ENCODE assay signal across 8 mouse cellular contexts in genomic region chr13:12519371-12519770, GRCm38 (mm10). TPM values are rescaled to one million over a fixed set of nuclear protein-coding genes. Genes with fewer than 3 reads are reported as not detected.
DNase-seq lines count a peak whose midpoint lies in the region; ATAC-seq and TF ChIP-seq lines count a peak whose summit lies in the region.

No protein-coding gene starts in this region.

- DNase-seq in heart, adult 2 months, result no peak
- no peak for DNase-seq in heart, adult 9 months (ENCODE audit: low spot score in 2 of 2)
- DNase-seq in T-cell, adult 2 months (ENCODE audit: low spot score), result peak; percentile 27
- DNase-seq in heart, postnatal 0 days (ENCODE audit: low spot score), result no peak
- DNase-seq in liver, postnatal 0 days, result no peak
- peak; percentile 37 for DNase-seq in testis, postnatal 14 days (ENCODE audit: low spot score)
- no peak for DNase-seq in gastrocnemius, postnatal 25 days
- DNase-seq in ovary, adult 18-20 months (ENCODE audit: low spot score), result no peak

- no peak for ATAC-seq in heart, postnatal 0 days (ENCODE audit: insufficient read depth, low read depth)
- ATAC-seq in liver, postnatal 0 days, result no peak

- H3K36me3 ChIP-seq in heart, adult 2 months (ENCODE audit: control insufficient read depth, insufficient read depth, low read length), result no peaks in the 10 kb centered on the region
- no peaks in the 10 kb centered on the region for H3K36me3 ChIP-seq in heart, postnatal 0 days (replicated peaks; ENCODE audit: control insufficient read depth, insufficient read depth, low read length)
- no peaks in the 10 kb centered on the region for H3K36me3 ChIP-seq in liver, postnatal 0 days (replicated peaks; ENCODE audit: insufficient read depth, low read length)

- no peaks in the 10 kb centered on the region for H3K4me1 ChIP-seq in heart, adult 2 months (ENCODE audit: control insufficient read depth, insufficient read depth, low read length)
- H3K4me1 ChIP-seq in heart, postnatal 0 days (ENCODE audit: control insufficient read depth, insufficient read depth), result peaks cover 5% of the 10 kb centered on the region; the same call in 1 of the 2 replicates
- H3K4me1 ChIP-seq in liver, postnatal 0 days (ENCODE audit: insufficient read depth), result no peaks in the 10 kb centered on the region

- H3K4me2 ChIP-seq in heart, postnatal 0 days (ENCODE audit: low read depth, low read length), result peak overlapping the region; percentile 88
- peak overlapping the region; percentile 92 for H3K4me2 ChIP-seq in liver, postnatal 0 days (ENCODE audit: low read depth, low read length)

- H3K27ac ChIP-seq in heart, adult 2 months, result no peak overlapping the region
- no peak overlapping the region for H3K27ac ChIP-seq in heart, postnatal 0 days (ENCODE audit: low read depth)
- no peak overlapping the region for H3K27ac ChIP-seq in liver, postnatal 0 days (ENCODE audit: low read depth)

- TF ChIP-seq CTCF in heart, adult 2 months (IDR thresholded peaks at IDR 0.05), result no peak
- TF ChIP-seq CTCF in heart, postnatal 0 days (IDR thresholded peaks at IDR 0.05; ENCODE audit: low read depth), result no peak
- no peak for TF ChIP-seq CTCF in liver, postnatal 0 days (IDR thresholded peaks at IDR 0.05; ENCODE audit: low read depth)

- TF ChIP-seq POLR2A in heart, adult 2 months (IDR thresholded peaks at IDR 0.05; ENCODE audit: insufficient read depth, low read depth, low read length), result no peak

- no peaks in the 10 kb centered on the region for H3K79me2 ChIP-seq in heart, adult 2 months (replicated peaks; ENCODE audit: control insufficient read depth, insufficient read depth, low read length)

- no peak for TF ChIP-seq EP300 in heart, adult 2 months (IDR thresholded peaks at IDR 0.05; ENCODE audit: insufficient read depth, low read depth, low read length)
- no peak for TF ChIP-seq EP300 in heart, postnatal 0 days (IDR thresholded peaks at IDR 0.05; ENCODE audit: low read depth)
- TF ChIP-seq EP300 in liver, postnatal 0 days (IDR thresholded peaks at IDR 0.05; ENCODE audit: low read depth), result no peak

- WGBS in heart, adult 2 months, result 7% methylated on average over 18 of the region's 18 CpGs
- WGBS in heart, postnatal 0 days, result 3% methylated on average over 18 of the region's 18 CpGs
- WGBS in liver, postnatal 0 days (ENCODE audit: insufficient replicate concordance), result 5% methylated on average over 18 of the region's 18 CpGs

- no peak overlapping the region for H3K9ac ChIP-seq in heart, adult 2 months (ENCODE audit: low read depth, low read length)
- H3K9ac ChIP-seq in heart, postnatal 0 days (replicated peaks; ENCODE audit: low read depth, low read length), result peak overlapping the region; percentile 54; the same call in 1 of the 2 replicates
- H3K9ac ChIP-seq in liver, postnatal 0 days (replicated peaks), result no peak overlapping the region

- H3K27me3 ChIP-seq in heart, adult 2 months (ENCODE audit: control insufficient read depth, insufficient read depth, low read length), result 0 out of 2 replicates have a peak, but pooled peaks cover 3% of the 10 kb centered on the region
- peaks cover 17% of the 10 kb centered on the region; the same call in 1 of the 2 replicates for H3K27me3 ChIP-seq in heart, postnatal 0 days (ENCODE audit: control insufficient read depth, insufficient read depth, low read length)
- peaks cover 7% of the 10 kb centered on the region; the same call in 1 of the 2 replicates for H3K27me3 ChIP-seq in liver, postnatal 0 days (ENCODE audit: insufficient read depth, low read length)

- intact Hi-C loops in heart, adult 2 months (cut with DNase I), result no loop called here

- no peaks in the 10 kb centered on the region for H3K9me3 ChIP-seq in heart, postnatal 0 days (replicated peaks; ENCODE audit: control insufficient read depth, low read length)
- no peaks in the 10 kb centered on the region for H3K9me3 ChIP-seq in liver, postnatal 0 days (ENCODE audit: low read length)

- peak overlapping the region; percentile 14; the same call in 1 of the 2 replicates for H3K4me3 ChIP-seq in heart, adult 2 months
- peak overlapping the region; percentile 55 for H3K4me3 ChIP-seq in heart, postnatal 0 days (ENCODE audit: low read depth, low read length)
- H3K4me3 ChIP-seq in liver, postnatal 0 days (ENCODE audit: low read depth, low read length), result peak overlapping the region; percentile 60

RNA-seq across cellular contexts. Expression of gene Edaradd, which starts 0.9 kb away (rescaled TPM):
- under 1 TPM; 0.05 to 0.09 TPM for total RNA-seq in heart, adult 2 months (2021)
- 0.08 and 0.09 TPM in 2 replicates for polyA plus RNA-seq in heart, adult 2 months (2012; rRNA removed)
- 0.43 TPM in 1 of 2 replicates, not detected in the other for total RNA-seq in heart, postnatal 0 days (2014; rRNA removed; ENCODE audit: low replicate concordance)
- 0.10 and 0.11 TPM in 2 replicates for polyA plus RNA-seq in heart, postnatal 0 days (2015; fragmentation: Nextera tagmentation; extraction: Ambion mirVana)
- 0.33 and 0.38 TPM in 2 replicates for polyA plus RNA-seq in liver, postnatal 0 days (2015; fragmentation: Nextera tagmentation; extraction: Ambion mirVana)
- total RNA-seq in gastrocnemius, postnatal 25 days (2021), result not detected

RNA-seq across cellular contexts. Expression of gene Ero1lb, which starts 46.3 kb away (rescaled TPM):
- total RNA-seq in heart, adult 2 months (2021), result 1 to 10 TPM; 2.2 to 2.3 TPM
- polyA plus RNA-seq in heart, adult 2 months (2012; rRNA removed), result 1.3 and 1.6 TPM in 2 replicates
- total RNA-seq in heart, postnatal 0 days (2014; rRNA removed; ENCODE audit: low replicate concordance), result 1.4 and 8.2 TPM in 2 replicates
- 2.4 and 2.5 TPM in 2 replicates for polyA plus RNA-seq in heart, postnatal 0 days (2015; fragmentation: Nextera tagmentation; extraction: Ambion mirVana)
- polyA plus RNA-seq in liver, postnatal 0 days (2015; fragmentation: Nextera tagmentation; extraction: Ambion mirVana), result 5.6 and 6.8 TPM in 2 replicates
- 1 to 10 TPM in 1 of 2 experiments, under 1 TPM in 1; 0.92 to 1.3 TPM for total RNA-seq in gastrocnemius, postnatal 25 days (2021)

RNA-seq across cellular contexts. Expression of gene Lgals8, which starts 54.6 kb away (rescaled TPM):
- total RNA-seq in heart, adult 2 months (2021), result 10 to 100 TPM; 35.9 to 39.7 TPM
- polyA plus RNA-seq in heart, adult 2 months (2012; rRNA removed), result 28.1 and 50.4 TPM in 2 replicates
- 14.1 and 21.8 TPM in 2 replicates for total RNA-seq in heart, postnatal 0 days (2014; rRNA removed; ENCODE audit: low replicate concordance)
- 17.5 and 18.0 TPM in 2 replicates for polyA plus RNA-seq in heart, postnatal 0 days (2015; fragmentation: Nextera tagmentation; extraction: Ambion mirVana)
- polyA plus RNA-seq in liver, postnatal 0 days (2015; fragmentation: Nextera tagmentation; extraction: Ambion mirVana), result 16.2 and 16.5 TPM in 2 replicates
- 10 to 100 TPM; 25.3 to 32.4 TPM for total RNA-seq in gastrocnemius, postnatal 25 days (2021)

Comparison
In these comparisons a context has a peak if more than half of its experiments do, and no peak if none do; other contexts are left out.
1. DNase-seq: peak in T-cell, adult 2 months (single experiment) and testis, postnatal 14 days (single experiment); none in heart, adult 2 months (0 of 2), heart, adult 9 months (0 of 2), heart, postnatal 0 days (single experiment), liver, postnatal 0 days (single experiment), gastrocnemius, postnatal 25 days (single experiment) and ovary, adult 18-20 months (single experiment).
2. Peak in every context shown above with its lines, with median percentiles within 50 percentile points of each other: H3K4me3 ChIP-seq.